Mouse (Mus musculus): ENCODE data around the gene Fgf15. TPM values are rescaled to one million over a fixed set of nuclear protein-coding genes. Genes with fewer than 3 reads are reported as not detected.
"Not testable (repeated sequence)": the region's sequence is repeated elsewhere in the genome, so short reads cannot be mapped to it uniquely, and the experiment has no call there.

Fgf15 gene
- polyA plus RNA-seq, 1 experiment from 2014 or later, result 0.10 TPM

- in situ Hi-C loops (cut with MboI; ENCODE audit: low pct_unique_long_range_greater_than_20kb), result no loop called here
- DNase-seq (ENCODE audit: low read depth, low spot score) (no peak), ATAC-seq (no peak)
- TF ChIP-seq CTCF (IDR thresholded peaks at IDR 0.05), result no peak
- CTCF ChIA-PET, result interaction anchor here (0.6 kb wide), 1 partner anchor 276 kb away, joined by 3 read pairs; no protein-coding TSS in a partner anchor
- POLR2A ChIA-PET, result no interaction called here
- peaks cover 58% of the 10 kb centered on the region for H3K27me3 ChIP-seq
Measured at GRCm38 (mm10) chr7:144863196-144863595, 33.1 kb upstream of the Fgf15 start.

GRCm38 (mm10) chr7:144864160-144864670, 32.1 kb upstream of the Fgf15 start:
- in situ Hi-C loops (cut with MboI; ENCODE audit: low pct_unique_long_range_greater_than_20kb), result no loop called here
- no peak for DNase-seq (ENCODE audit: low read depth, low spot score)
- no peak for TF ChIP-seq CTCF (IDR thresholded peaks at IDR 0.05)
- ChIA-PET POLR2A (no interaction called here), CTCF (no interaction called here)
- H3K27me3 ChIP-seq, result peaks cover 51% of the 10 kb centered on the region
- no peak for ATAC-seq

- ChIA-PET CTCF (interaction anchor here (0.6 to 1.2 kb wide), 3 partner anchors 20 to 126 kb away, joined by 3 to 4 read pairs (median 3); no protein-coding TSS in a partner anchor), POLR2A (no interaction called here)
- in situ Hi-C loops (cut with MboI; ENCODE audit: low pct_unique_long_range_greater_than_20kb), result no loop called here
- DNase-seq (ENCODE audit: low read depth, low spot score), result no peak
- no peak for TF ChIP-seq CTCF (IDR thresholded peaks at IDR 0.05)
- no peak for ATAC-seq
- peaks cover 26% of the 10 kb centered on the region for H3K27me3 ChIP-seq
Measured at GRCm38 (mm10) chr7:144867161-144867560, 29.2 kb upstream of the Fgf15 start.

GRCm38 (mm10) chr7:144867602-144868001, 28.7 kb upstream of the Fgf15 start:
- no peak for TF ChIP-seq CTCF (IDR thresholded peaks at IDR 0.05)
- DNase-seq (ENCODE audit: low read depth, low spot score) (no peak), ATAC-seq (no peak)
- H3K27me3 ChIP-seq, result peaks cover 22% of the 10 kb centered on the region
- POLR2A ChIA-PET, result no interaction called here
- CTCF ChIA-PET, result interaction anchor here (0.6 to 1.2 kb wide), 3 partner anchors 20 to 125 kb away, joined by 3 to 4 read pairs (median 3); no protein-coding TSS in a partner anchor
- in situ Hi-C loops (cut with MboI; ENCODE audit: low pct_unique_long_range_greater_than_20kb), result no loop called here

- POLR2A ChIA-PET, result no interaction called here
- H3K27me3 ChIP-seq, result peaks cover 7% of the 10 kb centered on the region
- CTCF ChIA-PET, result no interaction called here
- DNase-seq (ENCODE audit: low read depth, low spot score), result no peak
- no peak for ATAC-seq
- in situ Hi-C loops (cut with MboI; ENCODE audit: low pct_unique_long_range_greater_than_20kb), result loop anchor here (10.0 kb wide), 1 partner anchor 158 kb away; no protein-coding TSS in a partner anchor
- TF ChIP-seq CTCF (IDR thresholded peaks at IDR 0.05), result no peak
Measured at GRCm38 (mm10) chr7:144872420-144872819, 23.9 kb upstream of the Fgf15 start.

GRCm38 (mm10) chr7:144873160-144873559, 23.2 kb upstream of the Fgf15 start:
- CTCF ChIA-PET, result no interaction called here
- H3K27me3 ChIP-seq, result peaks cover 4% of the 10 kb centered on the region
- in situ Hi-C loops (cut with MboI; ENCODE audit: low pct_unique_long_range_greater_than_20kb), result loop anchor here (10.0 kb wide), 1 partner anchor 158 kb away; no protein-coding TSS in a partner anchor

GRCm38 (mm10) chr7:144874226-144874625, 22.1 kb upstream of the Fgf15 start:
- ATAC-seq, result no peak
- peaks cover 4% of the 10 kb centered on the region for H3K27me3 ChIP-seq
- no peak for DNase-seq (ENCODE audit: low read depth, low spot score)
- POLR2A ChIA-PET, result no interaction called here
- in situ Hi-C loops (cut with MboI; ENCODE audit: low pct_unique_long_range_greater_than_20kb), result loop anchor here (10.0 kb wide), 1 partner anchor 159 kb away; no protein-coding TSS in a partner anchor
- CTCF ChIA-PET, result no interaction called here
- no peak for TF ChIP-seq CTCF (IDR thresholded peaks at IDR 0.05)

More at GRCm38 (mm10) chr7:144873160-144873559, 23.2 kb upstream of the Fgf15 start:
- ATAC-seq (no peak), DNase-seq (ENCODE audit: low read depth, low spot score) (no peak)
- no peak for TF ChIP-seq CTCF (IDR thresholded peaks at IDR 0.05)
- POLR2A ChIA-PET, result interaction anchor here (0.6 kb wide), 1 partner anchor 91 kb away, joined by 3 read pairs; no protein-coding TSS in a partner anchor

GRCm38 (mm10) chr7:144878401-144878800, 17.9 kb upstream of the Fgf15 start:
- no peak for TF ChIP-seq CTCF (IDR thresholded peaks at IDR 0.05)
- DNase-seq (ENCODE audit: low read depth, low spot score) (no peak), ATAC-seq (no peak)
- ChIA-PET CTCF (no interaction called here), POLR2A (no interaction called here)
- peaks cover 4% of the 10 kb centered on the region for H3K27me3 ChIP-seq
- in situ Hi-C loops (cut with MboI; ENCODE audit: low pct_unique_long_range_greater_than_20kb), result loop anchor here (10.0 kb wide), 1 partner anchor 164 kb away; no protein-coding TSS in a partner anchor

GRCm38 (mm10) chr7:144883106-144883505, 13.2 kb upstream of the Fgf15 start:
- no peaks in the 10 kb centered on the region for H3K27me3 ChIP-seq
- DNase-seq (ENCODE audit: low read depth, low spot score) (no peak), ATAC-seq (no peak)
- POLR2A ChIA-PET, result no interaction called here
- CTCF ChIA-PET, result no interaction called here
- TF ChIP-seq CTCF (IDR thresholded peaks at IDR 0.05), result no peak
- in situ Hi-C loops (cut with MboI; ENCODE audit: low pct_unique_long_range_greater_than_20kb), result no loop called here

GRCm38 (mm10) chr7:144887672-144888071, 8.7 kb upstream of the Fgf15 start:
- TF ChIP-seq CTCF (IDR thresholded peaks at IDR 0.05), result no peak
- ATAC-seq (no peak), DNase-seq (ENCODE audit: low read depth, low spot score) (no peak)
- POLR2A ChIA-PET, result no interaction called here
- CTCF ChIA-PET, result interaction anchor here (1.0 to 1.2 kb wide), 3 partner anchors 20 to 300 kb away, joined by 3 to 4 read pairs (median 3); no protein-coding TSS in a partner anchor
- no peaks in the 10 kb centered on the region for H3K27me3 ChIP-seq
- in situ Hi-C loops (cut with MboI; ENCODE audit: low pct_unique_long_range_greater_than_20kb), result no loop called here

GRCm38 (mm10) chr7:144888564-144889299, 7.6 kb upstream of the Fgf15 start:
- ChIA-PET POLR2A (no interaction called here), CTCF (interaction anchor here (1.1 kb wide), 1 partner anchor 106 kb away, joined by 3 read pairs; no protein-coding TSS in a partner anchor)
- TF ChIP-seq CTCF (IDR thresholded peaks at IDR 0.05), result no peak
- no peak for DNase-seq (ENCODE audit: low read depth, low spot score)
- no peak for ATAC-seq
- in situ Hi-C loops (cut with MboI; ENCODE audit: low pct_unique_long_range_greater_than_20kb), result no loop called here
- no peaks in the 10 kb centered on the region for H3K27me3 ChIP-seq

GRCm38 (mm10) chr7:144890661-144891060, 5.7 kb upstream of the Fgf15 start:
- POLR2A ChIA-PET; ATAC-seq; DNase-seq (ENCODE audit: low read depth, low spot score); CTCF ChIA-PET; H3K27me3 ChIP-seq: not testable (repeated sequence)
- in situ Hi-C loops (cut with MboI; ENCODE audit: low pct_unique_long_range_greater_than_20kb), result loop anchor here (5.0 kb wide), 1 partner anchor 188 kb away; no protein-coding TSS in a partner anchor

Data from Patski (cell line).